Mouse (Mus musculus) retina, adult 2 months (tissue): Measurements from ENCODE around the gene Cdc42ep1.
"Not testable (repeated sequence)": the region's sequence is repeated elsewhere in the genome, so short reads cannot be mapped to it uniquely, and the experiment has no call there.

ENCODE experiments used
- DNase-seq: peaks from one replicate; pipeline ENCODE4 v3.0.0-alpha.2; 2012; ENCODE audit warnings: low read depth, low spot score

Cdc42ep1 gene

GRCm38 (mm10) chr15:78829636-78830035, 12.8 kb upstream of the Cdc42ep1 start:
- no peak for DNase-seq

GRCm38 (mm10) chr15:78830742-78831719, 11.4 kb upstream of the Cdc42ep1 start:
- no peak for DNase-seq

GRCm38 (mm10) chr15:78831720-78832657, 10.4 kb upstream of the Cdc42ep1 start:
- no peak for DNase-seq

- no peak for DNase-seq
These were observed 9.7 kb upstream of the Cdc42ep1 start for GRCm38 (mm10) chr15:78832701-78833123.

GRCm38 (mm10) chr15:78833582-78833981, 8.8 kb upstream of the Cdc42ep1 start:
- DNase-seq: no peak

- DNase-seq: no peak
These were observed 8.0 kb upstream of the Cdc42ep1 start for GRCm38 (mm10) chr15:78834233-78835005.

GRCm38 (mm10) chr15:78835200-78836085, 7.0 kb upstream of the Cdc42ep1 start:
- DNase-seq: no peak

- DNase-seq: no peak
These were observed 6.3 kb upstream of the Cdc42ep1 start for GRCm38 (mm10) chr15:78836086-78836621.

GRCm38 (mm10) chr15:78839744-78840143, 2.7 kb upstream of the Cdc42ep1 start:
- no peak for DNase-seq

GRCm38 (mm10) chr15:78840241-78840640, 2.2 kb upstream of the Cdc42ep1 start:
- no peak for DNase-seq

GRCm38 (mm10) chr15:78840751-78841150, 1.7 kb upstream of the Cdc42ep1 start:
- no peak for DNase-seq

- DNase-seq: no peak
These were observed 1.1 kb upstream of the Cdc42ep1 start for GRCm38 (mm10) chr15:78841161-78841790.

GRCm38 (mm10) chr15:78843581-78844469, 1.4 kb downstream of the Cdc42ep1 start:
- no peak for DNase-seq

- no peak for DNase-seq
These were observed 2.4 kb downstream of the Cdc42ep1 start for GRCm38 (mm10) chr15:78844791-78845190.

- no peak for DNase-seq
These were observed 2.9 kb downstream of the Cdc42ep1 start for GRCm38 (mm10) chr15:78845321-78845720.

- DNase-seq: no peak
These were observed 3.4 kb downstream of the Cdc42ep1 start for GRCm38 (mm10) chr15:78845867-78846266.

- DNase-seq: no peak
These were observed 3.9 kb downstream of the Cdc42ep1 start for GRCm38 (mm10) chr15:78846352-78846751.

GRCm38 (mm10) chr15:78846805-78847204, 4.4 kb downstream of the Cdc42ep1 start:
- DNase-seq: not testable (repeated sequence)
